Mouse (Mus musculus): ENCODE results near the gene Pam16.

- TF ChIP-seq POLR2A (IDR thresholded peaks at IDR 0.05; ENCODE audit: insufficient read depth, low read depth, low read length): no peak
- TF ChIP-seq CTCF (IDR thresholded peaks at IDR 0.05; ENCODE audit: insufficient read depth, low read depth, low read length): no peak
Measured at GRCm38 (mm10) chr16:4661605-4662004, 36.8 kb upstream of the Pam16 start.
